Mouse (Mus musculus) C2C12 (cell line): ENCODE measurements around the gene Ier3.

Source experiments
- CTCF ChIP-seq: IDR thresholded peaks from one replicate; pipeline ENCODE4 v1.5.1; 2011; ENCODE audit not compliant: control insufficient read depth, insufficient read depth, insufficient read length
- MYOG ChIP-seq: IDR thresholded peaks from one replicate; pipeline ENCODE4 v1.6.1; 2011; ENCODE audit not compliant: control insufficient read depth, insufficient read length; ENCODE audit errors: extremely low read depth

DNA sequence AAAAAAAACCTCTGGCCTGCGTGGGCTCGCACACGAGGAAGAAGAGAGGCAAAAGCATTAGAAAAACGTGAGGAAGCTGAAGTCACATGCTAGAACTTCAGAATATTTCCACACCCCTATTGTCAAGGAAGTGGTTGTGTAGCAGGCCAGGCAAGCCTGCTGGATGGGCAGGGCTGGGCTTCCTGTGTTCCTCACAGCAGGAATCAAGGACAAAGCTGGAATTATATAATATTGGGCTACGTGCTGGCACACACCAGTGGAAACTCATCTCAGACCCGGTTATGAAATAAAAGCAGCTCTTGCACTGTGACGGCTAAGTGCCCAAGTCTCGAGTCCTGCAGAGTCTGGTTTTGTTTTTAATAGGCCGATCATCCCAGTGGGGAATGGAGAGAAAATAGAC, 13.4 kb upstream of the Ier3 start:
- TF ChIP-seq CTCF (no peak), MYOG (no peak)
